Mouse (Mus musculus) kidney, adult 2 months (tissue): ENCODE results near the gene Stip1. TPM values are rescaled to one million over a fixed set of nuclear protein-coding genes. Genes with fewer than 3 reads are reported as not detected.

Experiments
- DNase-seq: peaks from one replicate; pipeline ENCODE4 v3.0.0; 2021
- H3K27ac ChIP-seq: fragments of 200-500 bp; 2 replicates; pipeline ENCODE4 v1.5.1; 2012; ENCODE audit warnings: low read depth, low read length, control low read depth, inconsistent platforms; ENCODE audit not compliant: insufficient read depth
- H3K27me3 ChIP-seq: fragments of 200-500 bp; replicated peaks from 2 replicates; pipeline ENCODE4 v1.6.1; 2012; ENCODE audit warnings: mild to moderate bottlenecking, moderate library complexity, low read length, inconsistent platforms; ENCODE audit not compliant: control insufficient read depth, insufficient read depth
- H3K36me3 ChIP-seq: fragments of 200-500 bp; 2 replicates; pipeline ENCODE4 v1.6.1; 2012; ENCODE audit warnings: mild to moderate bottlenecking, moderate library complexity, low read length, inconsistent platforms; ENCODE audit not compliant: control insufficient read depth, insufficient read depth
- H3K4me1 ChIP-seq: fragments of 200-500 bp; 2 replicates; pipeline ENCODE4 v1.6.1; 2011; ENCODE audit warnings: low read length; ENCODE audit not compliant: control insufficient read depth, insufficient read depth
- H3K4me3 ChIP-seq: fragments of 200-500 bp; 2 replicates; pipeline ENCODE4 v1.5.1; 2011; ENCODE audit warnings: mild to moderate bottlenecking, low read depth, low read length, control low read depth; ENCODE audit not compliant: insufficient read depth
- CTCF ChIP-seq: fragments of 200-500 bp; conservative IDR thresholded peaks from 2 replicates; pipeline ENCODE4 v1.5.1; 2011; ENCODE audit warnings: low read depth, mild to moderate bottlenecking, control low read depth, low read length, moderate library complexity, mixed read lengths; ENCODE audit not compliant: insufficient read depth, insufficient read length
- POLR2A ChIP-seq: fragments of 200-500 bp; IDR thresholded peaks from one replicate; pipeline ENCODE4 v1.6.1; 2011; ENCODE audit warnings: low read depth, low read length, control low read depth
- WGBS: fragments of 180-500 bp; shearing (Covaris S2); methylation state at CpG from one replicate; pipeline ENCODE4 v1.1.7; 2018; 5-methylcytosine and 5-hydroxymethylcytosine counted together
- polyA plus RNA-seq: library from polyadenylated mRNA; depleted of rRNA; stranded (reverse); fragments of >200 nt; gene quantifications from 2 replicates; pipeline ENCODE4 v1.2.3, GENCODE M21; 2012

Gene Stip1
- polyA plus RNA-seq, 1 experiment, result 51.4 TPM

- Histone ChIP-seq H3K4me1 (no peaks in the 10 kb centered on the region), H3K36me3 (no peaks in the 10 kb centered on the region), H3K27ac (no peak overlapping the region), H3K4me3 (no peak overlapping the region), H3K27me3 (no peaks in the 10 kb centered on the region)
- 78% methylated on average over 9 of the region's 9 CpGs for WGBS
- no peak for TF ChIP-seq CTCF
- TF ChIP-seq POLR2A, result no peak
- no peak for DNase-seq
Measured at GRCm38 (mm10) chr19:7006892-7007593, 32.7 kb downstream of the Stip1 start.

DNA sequence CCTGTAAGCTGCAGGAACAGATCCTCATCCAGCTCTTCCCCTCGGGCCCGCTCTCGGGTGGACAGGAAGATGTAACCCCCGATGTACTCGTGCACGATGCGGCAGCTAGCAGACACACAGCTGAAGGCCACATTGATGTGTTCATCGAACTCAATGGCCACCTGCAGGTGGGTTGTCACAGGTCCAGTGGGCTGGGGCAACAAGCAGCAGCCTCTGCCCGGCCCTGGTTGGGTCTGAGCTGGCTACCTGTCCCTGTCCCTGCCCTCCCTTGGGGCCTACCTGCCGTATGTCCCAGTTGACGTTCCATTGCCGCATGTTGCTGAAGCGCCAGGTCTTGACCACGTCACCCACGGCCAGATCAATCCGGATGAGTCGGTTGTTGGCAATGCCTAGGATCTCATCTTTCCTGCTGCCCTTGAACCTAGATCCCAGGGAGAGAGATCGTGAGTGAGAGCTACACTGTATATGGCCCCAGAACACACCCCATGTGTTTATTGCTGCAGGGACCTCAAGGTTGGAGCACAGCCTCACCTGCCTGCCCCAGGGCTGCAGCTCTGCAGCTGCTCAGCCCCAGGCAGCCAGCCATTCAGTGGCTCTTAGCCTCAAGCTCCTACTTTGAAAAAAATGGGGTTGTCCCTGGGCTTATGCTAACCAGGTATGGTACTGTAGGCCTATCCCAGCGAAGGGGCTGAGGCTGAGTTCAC lies 40.3 kb downstream of the Stip1 start:
- WGBS, result 93% methylated on average over 19 of the region's 19 CpGs
- H3K36me3 ChIP-seq, result no peaks in the 10 kb centered on the region
- H3K27me3 ChIP-seq, result no peaks in the 10 kb centered on the region

DNA sequence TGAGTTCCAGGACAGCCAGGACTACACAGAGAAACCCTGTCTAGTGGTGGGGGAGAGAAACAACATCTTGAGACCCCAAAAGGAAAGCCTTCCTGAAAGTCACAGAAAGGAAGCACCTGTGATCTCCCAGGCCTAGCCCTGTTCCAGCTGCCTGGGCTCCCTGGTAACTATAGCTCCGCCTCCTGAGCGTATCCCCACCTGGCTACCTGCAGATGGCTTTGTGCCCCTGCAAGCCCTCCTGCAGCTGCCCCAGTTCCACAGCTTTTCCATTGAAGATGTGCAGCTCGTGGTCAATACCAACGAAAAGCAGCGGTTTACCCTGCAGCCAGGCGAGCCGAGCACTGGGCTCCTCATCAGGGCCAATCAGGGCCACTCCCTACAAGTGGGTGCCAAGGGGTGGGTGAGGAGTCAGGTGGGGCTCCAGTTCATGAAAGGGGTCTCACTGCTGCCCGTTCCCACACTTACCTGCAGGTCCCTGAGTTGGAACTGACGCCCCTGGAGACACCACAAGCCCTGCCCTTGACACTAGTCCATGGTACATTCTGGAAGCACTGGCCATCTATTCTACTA lies 42.0 kb downstream of the Stip1 start:
- no peak overlapping the region for H3K4me3 ChIP-seq
- no peak overlapping the region for H3K27ac ChIP-seq
- DNase-seq, result peak; percentile 0
- no peaks in the 10 kb centered on the region for H3K36me3 ChIP-seq
- WGBS, result 91% methylated on average over 9 of the region's 9 CpGs
- H3K27me3 ChIP-seq, result no peaks in the 10 kb centered on the region
- no peak for TF ChIP-seq POLR2A
- no peak for TF ChIP-seq CTCF
- no peaks in the 10 kb centered on the region; the same call in 1 of the 2 replicates for H3K4me1 ChIP-seq

More for the DNA sequence above, 40.3 kb downstream of the Stip1 start:
- no peaks in the 10 kb centered on the region; the same call in 1 of the 2 replicates for H3K4me1 ChIP-seq
- no peak overlapping the region for H3K27ac ChIP-seq
- TF ChIP-seq CTCF, result no peak
- TF ChIP-seq POLR2A, result no peak
- no peak overlapping the region for H3K4me3 ChIP-seq
- no peak for DNase-seq

DNA sequence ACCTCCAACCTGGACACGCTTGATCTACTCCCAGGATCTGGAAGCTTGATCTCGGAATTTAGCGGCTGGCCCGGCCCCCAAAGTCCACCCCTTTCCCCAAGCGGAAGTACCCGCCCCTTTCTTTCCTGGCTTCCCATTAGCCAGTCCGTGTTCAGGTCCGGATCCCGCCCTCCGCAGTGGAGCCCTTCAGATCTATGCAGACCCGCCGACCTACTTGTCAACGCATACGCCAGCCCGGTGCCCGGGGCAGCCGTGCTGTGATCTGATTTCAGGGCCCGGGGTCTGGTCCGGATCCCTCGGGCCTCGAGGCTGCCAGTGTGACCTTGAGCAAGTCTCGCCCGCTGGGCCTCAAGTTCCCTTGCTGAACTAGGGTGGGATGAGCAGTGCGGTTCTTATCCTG lies 43.8 kb downstream of the Stip1 start, which contains the start of the genes Nudt22 and Trpt1:
Nudt22 (minus strand) TSS at position 112 of the 400 bp plus-strand sequence.
Trpt1 (plus strand) TSS at position 126 of the 400 bp plus-strand sequence.
- Histone ChIP-seq H3K27ac (peak within 1 kb of the TSS; percentile 89), H3K4me1 (peaks cover 4% of the 10 kb centered on the region; the same call in 1 of the 2 replicates), H3K36me3 (no peaks in the 10 kb centered on the region), H3K4me3 (peak within 1 kb of the TSS; percentile 74), H3K27me3 (no peaks in the 10 kb centered on the region)
- DNase-seq, result peak; percentile 97
- no peak for TF ChIP-seq POLR2A
- no peak for TF ChIP-seq CTCF
- WGBS, result under 1% methylated on average over 24 of the region's 24 CpGs

DNA sequence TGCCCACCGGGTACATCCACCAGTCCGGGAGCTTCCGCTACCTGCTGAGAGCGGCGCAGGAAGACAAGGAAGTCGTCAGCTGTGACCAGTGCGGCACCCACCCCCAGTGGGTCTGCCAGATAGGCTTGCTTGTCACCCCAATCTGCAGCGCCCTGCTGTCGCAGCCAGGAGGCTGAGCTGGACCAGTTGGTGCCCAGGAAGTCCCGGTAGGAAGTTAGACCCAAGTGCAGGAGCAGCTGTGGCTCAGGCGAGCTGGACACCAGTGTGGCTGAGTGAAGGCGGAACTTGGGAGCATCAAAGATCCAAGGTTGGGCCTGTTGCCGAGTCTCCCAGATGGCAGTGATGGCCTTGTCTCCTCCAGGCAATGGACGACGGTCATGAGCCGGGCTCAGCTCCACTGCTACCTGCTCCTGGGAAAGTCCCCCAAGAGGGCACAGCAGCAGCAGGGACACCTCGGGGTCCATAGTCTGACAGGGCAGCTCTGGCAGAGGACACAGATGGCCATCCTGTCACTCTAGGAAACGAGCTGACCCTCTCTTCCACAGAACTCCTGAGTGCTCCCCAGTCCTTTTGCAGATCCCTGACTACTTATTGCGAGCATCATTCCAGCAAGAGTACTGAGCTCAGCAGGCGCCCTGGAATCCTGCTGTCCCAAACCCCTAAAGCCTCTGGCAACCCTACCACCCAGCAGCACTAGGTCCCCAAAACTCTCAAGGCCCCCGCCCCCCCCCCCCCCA lies 44.3 kb downstream of the Stip1 start:
- TF ChIP-seq CTCF (no peak), POLR2A (no peak)
- Histone ChIP-seq H3K4me3 (peak overlapping the region; percentile 64), H3K36me3 (no peaks in the 10 kb centered on the region), H3K27me3 (no peaks in the 10 kb centered on the region), H3K27ac (peak overlapping the region; percentile 74), H3K4me1 (peaks cover 4% of the 10 kb centered on the region; the same call in 1 of the 2 replicates)
- 26% methylated on average over 21 of the region's 21 CpGs for WGBS
- DNase-seq, result peak; percentile 30

GRCm38 (mm10) chr19:6994489-6994888 lies 45.3 kb downstream of the Stip1 start:
- peak; percentile 1 for DNase-seq
- no peaks in the 10 kb centered on the region for H3K36me3 ChIP-seq
- no peaks in the 10 kb centered on the region for H3K27me3 ChIP-seq
- no peak for TF ChIP-seq POLR2A
- TF ChIP-seq CTCF, result no peak
- 74% methylated on average over 8 of the region's 8 CpGs for WGBS
- peaks cover 4% of the 10 kb centered on the region; the same call in 1 of the 2 replicates for H3K4me1 ChIP-seq
- H3K4me3 ChIP-seq, result peak overlapping the region; percentile 64
- H3K27ac ChIP-seq, result no peak overlapping the region
